Mouse (Mus musculus): ENCODE measurements around the gene Actl9. TPM values are rescaled to one million over a fixed set of nuclear protein-coding genes. Genes with fewer than 3 reads are reported as not detected.
A peak's percentile ranks its signal among the peaks of the same experiment; 100 is the strongest.

Actl9 gene
- polyA plus RNA-seq (2012; rRNA removed), result 471 and 507 TPM in 2 replicates

DNA sequence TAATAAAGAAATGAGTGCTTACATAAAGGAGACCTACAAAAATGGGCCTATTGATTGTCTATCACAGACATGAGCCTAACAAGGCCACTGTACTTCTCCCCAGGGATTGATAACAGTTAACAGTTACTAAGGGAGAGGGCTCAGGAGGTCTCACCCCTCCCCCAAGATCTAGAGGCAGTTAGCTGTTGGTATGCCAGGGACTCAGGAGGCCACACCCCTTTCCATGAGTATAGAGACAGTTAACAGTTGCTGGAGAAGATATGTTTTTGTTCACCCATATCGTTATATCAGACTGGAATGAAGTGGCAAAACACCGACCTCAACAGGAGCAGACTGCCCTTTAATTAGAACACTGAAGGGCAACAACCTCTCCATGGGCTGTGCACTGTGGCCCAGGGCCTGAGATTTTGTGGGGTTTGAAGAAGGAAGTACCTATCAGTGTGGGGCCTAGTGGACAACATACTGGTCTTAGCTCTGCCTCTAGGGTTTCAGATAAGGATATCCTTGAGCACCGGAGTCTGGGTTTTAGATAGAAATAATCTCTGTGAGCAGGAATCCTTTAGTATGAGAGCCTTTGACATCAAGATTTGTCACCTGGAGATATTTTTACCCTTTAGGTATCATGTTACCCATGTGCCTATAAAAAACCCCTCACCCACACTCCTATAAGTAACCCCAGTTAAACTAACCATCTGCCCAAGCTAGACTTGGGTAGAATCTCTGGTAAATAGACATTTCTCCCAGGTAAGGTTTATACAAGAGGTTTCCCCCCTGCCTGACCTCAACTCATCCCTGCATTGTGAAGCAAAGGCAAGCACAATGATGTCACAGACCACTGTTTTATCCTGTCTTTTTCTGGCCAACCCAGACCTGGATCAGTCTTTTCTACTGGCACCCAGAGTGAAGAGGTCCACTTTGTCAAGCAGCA, at the start of gene Actl9:
Gene Actl9 (plus strand): TSS at position 878 of the 928 bp plus-strand sequence.
- Histone ChIP-seq H3K36me3 (ENCODE audit: control insufficient read depth, insufficient read depth, low read length) (peaks cover 6% of the 10 kb centered on the region), H3K4me3 (ENCODE audit: control insufficient read depth, low read depth, low read length) (peak within 1 kb of the TSS; percentile 91), H3K4me1 (ENCODE audit: control insufficient read depth, insufficient read depth, low read length) (peaks cover 6% of the 10 kb centered on the region), H3K27me3 (ENCODE audit: control insufficient read depth, insufficient read depth, low read length) (no peaks in the 10 kb centered on the region), H3K27ac (ENCODE audit: control insufficient read depth, insufficient read depth, low read depth, low read length) (peak within 1 kb of the TSS; percentile 100)
- TF ChIP-seq CTCF (IDR thresholded peaks at IDR 0.05; ENCODE audit: control insufficient read depth, insufficient read depth, insufficient replicate concordance, low read depth, low read length) (no peak), POLR2A (IDR thresholded peaks at IDR 0.05; ENCODE audit: control insufficient read depth, low read depth, low read length) (peak; percentile 44; the same call in 1 of the 2 replicates)

DNA sequence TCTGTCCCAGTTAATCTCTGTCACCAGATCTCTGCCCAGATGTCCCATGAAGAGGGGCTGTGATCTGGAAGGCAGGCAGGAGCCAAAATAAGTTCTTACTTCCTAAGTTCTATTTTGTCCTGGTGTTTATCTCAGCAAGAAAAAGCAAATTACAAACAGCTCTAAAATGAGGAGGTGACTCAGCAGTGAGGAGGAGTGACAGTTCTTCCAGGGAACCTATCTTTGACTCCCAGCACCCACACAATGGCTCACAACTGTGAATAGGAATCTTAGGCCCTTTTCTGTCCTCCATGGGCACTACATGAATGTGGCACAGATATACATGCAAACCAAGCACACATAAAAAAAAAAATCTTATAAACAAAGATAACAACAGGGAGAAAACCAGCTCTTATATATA, 47.0 kb upstream of the Actl9 start:
- Histone ChIP-seq H3K27ac (ENCODE audit: control insufficient read depth, insufficient read depth, low read depth, low read length) (no peak overlapping the region), H3K36me3 (ENCODE audit: control insufficient read depth, insufficient read depth, low read length) (no peaks in the 10 kb centered on the region)

DNA sequence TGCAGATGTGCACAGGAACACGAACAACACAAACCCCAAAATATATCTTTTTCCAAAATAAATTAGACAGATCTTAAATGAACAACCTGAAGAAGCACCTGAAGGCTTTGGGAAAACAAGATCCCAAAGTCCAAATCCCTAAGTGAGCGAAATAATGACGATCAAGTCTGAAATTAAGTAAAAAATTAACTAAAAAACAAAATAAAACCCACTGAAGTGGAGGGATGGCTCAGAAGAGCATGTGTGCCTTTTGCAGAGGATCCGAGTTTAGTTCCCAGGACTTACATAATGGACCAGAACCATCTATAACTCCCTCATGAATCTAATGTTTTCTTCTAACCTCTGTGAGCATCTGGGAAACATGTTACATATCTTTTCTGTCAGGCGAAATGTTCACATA, 40.4 kb upstream of the Actl9 start:
- Histone ChIP-seq H3K36me3 (ENCODE audit: control insufficient read depth, insufficient read depth, low read length) (no peaks in the 10 kb centered on the region), H3K4me3 (ENCODE audit: control insufficient read depth, low read depth, low read length) (no peak overlapping the region), H3K27me3 (ENCODE audit: control insufficient read depth, insufficient read depth, low read length) (no peaks in the 10 kb centered on the region), H3K4me1 (ENCODE audit: control insufficient read depth, insufficient read depth, low read length) (peaks cover 5% of the 10 kb centered on the region), H3K27ac (ENCODE audit: control insufficient read depth, insufficient read depth, low read depth, low read length) (no peak overlapping the region)
- TF ChIP-seq POLR2A (IDR thresholded peaks at IDR 0.05; ENCODE audit: control insufficient read depth, low read depth, low read length) (no peak), CTCF (IDR thresholded peaks at IDR 0.05; ENCODE audit: control insufficient read depth, insufficient read depth, insufficient replicate concordance, low read depth, low read length) (no peak)

More for the DNA sequence above, 47.0 kb upstream of the Actl9 start:
- Histone ChIP-seq H3K27me3 (ENCODE audit: control insufficient read depth, insufficient read depth, low read length) (no peaks in the 10 kb centered on the region), H3K4me1 (ENCODE audit: control insufficient read depth, insufficient read depth, low read length) (no peaks in the 10 kb centered on the region), H3K4me3 (ENCODE audit: control insufficient read depth, low read depth, low read length) (no peak overlapping the region)
- no peak for TF ChIP-seq POLR2A (IDR thresholded peaks at IDR 0.05; ENCODE audit: control insufficient read depth, low read depth, low read length)
- TF ChIP-seq CTCF (IDR thresholded peaks at IDR 0.05; ENCODE audit: control insufficient read depth, insufficient read depth, insufficient replicate concordance, low read depth, low read length), result no peak

DNA sequence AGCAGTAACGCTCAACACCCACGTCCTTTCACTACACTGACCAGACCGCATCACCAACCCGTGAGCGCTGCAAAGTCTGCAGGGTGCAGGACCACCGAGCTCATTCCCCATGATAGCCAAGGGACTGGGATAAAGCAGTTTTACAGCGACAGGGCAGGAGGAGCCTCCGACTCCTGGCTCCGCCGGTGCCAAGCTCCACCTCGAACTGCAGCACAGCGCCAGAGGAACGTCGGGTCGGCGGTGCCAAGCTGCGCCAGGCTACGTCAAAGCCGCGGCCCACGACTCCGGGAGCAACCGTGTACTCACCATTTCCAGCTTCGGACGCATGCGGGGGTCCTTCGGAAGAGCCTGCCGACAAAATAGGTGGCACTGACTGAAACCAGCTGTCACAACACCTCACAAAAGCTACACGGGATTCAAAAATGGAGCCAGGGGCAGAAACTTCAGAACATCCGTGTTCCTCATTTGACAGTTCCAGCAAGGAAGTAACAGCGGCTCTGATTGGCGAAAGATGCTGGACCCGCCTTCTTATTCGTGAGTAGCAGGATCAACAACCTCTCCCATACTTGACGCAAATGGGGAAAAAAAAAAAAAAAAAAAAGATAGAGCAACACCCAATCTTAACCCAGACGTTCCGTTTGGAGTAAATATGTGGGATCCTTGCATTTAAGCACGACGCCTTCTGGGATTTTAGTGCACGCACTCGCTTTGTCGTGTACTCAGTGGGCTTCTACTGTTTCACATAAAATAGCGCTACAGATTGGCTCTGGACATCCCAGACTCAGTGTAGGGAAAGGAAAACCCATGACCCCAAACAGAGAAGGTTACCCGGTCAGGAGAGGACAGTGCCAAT, 38.3 kb upstream of the Actl9 start, which contains the start of gene Zfp101:
Gene Zfp101 (minus strand): TSS at position 460 of the 853 bp plus-strand sequence.
- Histone ChIP-seq H3K4me1 (ENCODE audit: control insufficient read depth, insufficient read depth, low read length) (peaks cover 5% of the 10 kb centered on the region), H3K27me3 (ENCODE audit: control insufficient read depth, insufficient read depth, low read length) (no peaks in the 10 kb centered on the region), H3K4me3 (ENCODE audit: control insufficient read depth, low read depth, low read length) (peak within 1 kb of the TSS; percentile 99), H3K27ac (ENCODE audit: control insufficient read depth, insufficient read depth, low read depth, low read length) (peak within 1 kb of the TSS; percentile 86), H3K36me3 (ENCODE audit: control insufficient read depth, insufficient read depth, low read length) (no peaks in the 10 kb centered on the region)
- TF ChIP-seq CTCF (IDR thresholded peaks at IDR 0.05; ENCODE audit: control insufficient read depth, insufficient read depth, insufficient replicate concordance, low read depth, low read length), result no peak
- no peak; the same call in 1 of the 2 replicates for TF ChIP-seq POLR2A (IDR thresholded peaks at IDR 0.05; ENCODE audit: control insufficient read depth, low read depth, low read length)

DNA sequence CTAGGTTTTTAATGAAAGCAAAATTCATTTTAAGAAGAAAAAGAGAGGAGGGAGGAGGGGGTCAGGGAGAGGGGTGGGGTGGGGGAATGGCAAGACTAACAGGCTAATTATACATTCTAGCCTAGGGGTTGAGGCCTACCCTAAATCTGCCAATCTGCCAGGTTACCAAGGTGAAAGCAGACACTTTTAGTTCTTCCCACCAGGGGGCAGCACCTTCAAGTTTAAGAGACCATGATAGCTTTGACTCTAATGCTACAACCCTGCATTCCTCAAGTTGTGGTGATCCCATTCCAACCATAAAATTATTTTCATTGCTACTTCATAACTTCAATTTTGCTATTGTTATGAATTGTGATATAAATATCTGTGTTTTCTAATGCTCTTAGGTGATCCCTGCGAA, 6.5 kb downstream of the Actl9 start:
- no peaks in the 10 kb centered on the region; the same call in 1 of the 2 replicates for H3K36me3 ChIP-seq (ENCODE audit: control insufficient read depth, insufficient read depth, low read length)
- TF ChIP-seq CTCF (IDR thresholded peaks at IDR 0.05; ENCODE audit: control insufficient read depth, insufficient read depth, insufficient replicate concordance, low read depth, low read length), result no peak
- no peak for TF ChIP-seq POLR2A (IDR thresholded peaks at IDR 0.05; ENCODE audit: control insufficient read depth, low read depth, low read length)
- no peaks in the 10 kb centered on the region; the same call in 1 of the 2 replicates for H3K4me1 ChIP-seq (ENCODE audit: control insufficient read depth, insufficient read depth, low read length)
- no peak overlapping the region for H3K4me3 ChIP-seq (ENCODE audit: control insufficient read depth, low read depth, low read length)
- no peak overlapping the region for H3K27ac ChIP-seq (ENCODE audit: control insufficient read depth, insufficient read depth, low read depth, low read length)
- no peaks in the 10 kb centered on the region for H3K27me3 ChIP-seq (ENCODE audit: control insufficient read depth, insufficient read depth, low read length)

DNA sequence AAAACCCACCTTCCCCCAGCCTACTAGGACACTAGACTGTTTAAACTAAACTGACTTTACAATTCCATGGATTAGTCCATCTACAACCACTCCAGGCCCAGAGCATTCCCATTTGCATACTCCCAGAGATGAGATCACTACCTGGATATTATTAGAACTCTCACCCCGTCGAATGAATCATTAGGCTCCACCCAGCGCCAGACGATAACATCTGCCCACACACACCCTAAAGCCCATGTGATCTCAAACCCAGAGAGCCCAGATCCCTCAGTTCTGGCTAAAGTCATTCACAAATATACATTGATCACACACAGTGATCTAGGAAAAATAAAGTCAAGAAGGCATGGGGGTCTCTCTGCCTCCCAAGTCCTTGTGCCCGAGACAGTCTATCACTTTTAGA, 7.2 kb downstream of the Actl9 start:
- Histone ChIP-seq H3K4me3 (ENCODE audit: control insufficient read depth, low read depth, low read length) (no peak overlapping the region), H3K27ac (ENCODE audit: control insufficient read depth, insufficient read depth, low read depth, low read length) (no peak overlapping the region), H3K36me3 (ENCODE audit: control insufficient read depth, insufficient read depth, low read length) (no peaks in the 10 kb centered on the region), H3K27me3 (ENCODE audit: control insufficient read depth, insufficient read depth, low read length) (no peaks in the 10 kb centered on the region), H3K4me1 (ENCODE audit: control insufficient read depth, insufficient read depth, low read length) (no peaks in the 10 kb centered on the region)
- TF ChIP-seq CTCF (IDR thresholded peaks at IDR 0.05; ENCODE audit: control insufficient read depth, insufficient read depth, insufficient replicate concordance, low read depth, low read length) (no peak), POLR2A (IDR thresholded peaks at IDR 0.05; ENCODE audit: control insufficient read depth, low read depth, low read length) (no peak)

DNA sequence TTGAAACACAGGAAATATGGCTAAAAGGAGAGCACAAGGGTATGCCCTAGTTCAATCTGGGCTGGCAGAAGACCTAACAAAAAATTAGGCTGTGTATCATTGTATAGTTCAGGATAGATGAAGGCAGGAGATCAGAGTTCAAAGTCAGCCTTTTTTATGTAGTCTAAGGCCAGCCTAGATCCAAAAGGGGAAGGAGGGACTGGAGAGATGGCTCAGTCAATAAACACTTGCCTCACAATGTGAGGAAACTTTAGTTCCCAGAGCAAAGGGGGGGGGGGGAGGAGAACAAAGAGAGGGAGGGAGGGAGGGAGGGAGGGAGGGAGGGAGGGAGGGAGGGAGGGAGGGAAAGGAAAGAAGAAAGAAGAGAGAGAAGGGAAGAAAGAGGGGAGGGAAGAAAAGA, 8.5 kb downstream of the Actl9 start:
- no peak overlapping the region for H3K4me3 ChIP-seq (ENCODE audit: control insufficient read depth, low read depth, low read length)
- no peaks in the 10 kb centered on the region for H3K4me1 ChIP-seq (ENCODE audit: control insufficient read depth, insufficient read depth, low read length)
- no peaks in the 10 kb centered on the region for H3K27me3 ChIP-seq (ENCODE audit: control insufficient read depth, insufficient read depth, low read length)
- no peak overlapping the region for H3K27ac ChIP-seq (ENCODE audit: control insufficient read depth, insufficient read depth, low read depth, low read length)
- TF ChIP-seq POLR2A (IDR thresholded peaks at IDR 0.05; ENCODE audit: control insufficient read depth, low read depth, low read length), result no peak
- no peak for TF ChIP-seq CTCF (IDR thresholded peaks at IDR 0.05; ENCODE audit: control insufficient read depth, insufficient read depth, insufficient replicate concordance, low read depth, low read length)
- no peaks in the 10 kb centered on the region for H3K36me3 ChIP-seq (ENCODE audit: control insufficient read depth, insufficient read depth, low read length)
